Mouse (Mus musculus): ENCODE results near the gene Zbtb7b.

DNA sequence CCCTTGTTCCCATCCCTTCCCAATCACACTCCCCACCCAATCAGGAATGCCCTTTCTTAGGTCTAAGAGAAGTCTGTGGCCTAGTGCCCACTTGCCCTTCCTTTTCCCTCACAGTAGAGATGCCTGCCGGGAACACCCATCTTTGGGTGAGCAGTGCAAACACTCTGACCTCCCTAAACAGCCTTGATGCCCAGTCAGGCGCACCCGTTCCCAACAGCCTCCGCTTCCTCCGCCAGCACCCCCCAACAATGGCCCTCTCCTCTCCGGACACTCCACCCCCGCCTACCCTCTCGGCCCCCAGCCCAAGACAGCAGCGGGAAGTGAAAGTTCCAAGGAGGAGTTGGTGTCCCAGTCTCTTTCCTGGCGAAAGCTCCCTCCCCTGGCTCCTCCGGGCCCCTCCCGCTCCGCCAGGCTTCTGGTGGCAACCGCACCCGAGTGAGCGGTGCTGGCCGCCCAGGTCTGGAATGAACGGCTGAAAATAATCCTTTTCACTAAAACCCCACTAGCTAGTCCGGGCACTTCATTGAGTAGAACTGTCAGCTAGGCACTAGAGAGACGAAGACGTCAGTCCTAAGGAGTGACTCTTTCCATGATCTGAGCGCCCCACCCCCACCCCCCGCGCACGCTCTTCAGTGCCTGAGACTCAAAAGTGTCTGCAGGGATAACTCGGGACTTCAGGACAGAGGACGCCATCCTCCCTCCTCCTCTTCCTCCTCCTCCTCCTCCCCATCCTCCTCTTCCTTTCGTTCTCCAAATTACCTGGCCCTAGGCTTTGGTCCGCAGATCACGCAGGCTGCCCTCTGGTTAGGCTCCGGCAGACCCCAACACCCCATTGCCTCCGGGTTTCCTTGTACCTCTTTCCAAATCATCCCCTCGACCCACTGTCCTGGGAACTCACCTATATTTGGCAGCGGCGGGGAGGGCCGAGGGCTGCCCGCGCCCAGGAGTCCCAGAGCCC is 45.4 kb downstream of the Zbtb7b start:
- TF ChIP-seq POLR2A (IDR thresholded peaks at IDR 0.05; ENCODE audit: borderline replicate concordance, extremely low read depth, insufficient read depth, insufficient read length, poor library complexity, severe bottlenecking) (no peak), CTCF (IDR thresholded peaks at IDR 0.05; ENCODE audit: borderline replicate concordance, extremely low read depth, insufficient read depth, insufficient read length) (no peak)

Data from brain, embryonic 14.5 days (tissue).